Mouse (Mus musculus) T-helper 17 cell (primary cell): ENCODE results near the gene Gm20532.

Experiments
- in situ Hi-C, 2 experiments: fragments of 300-600 bp; cut with MboI, MseI; formaldehyde crosslinking; loops; 1 replicate in 1 of 2; 2 replicates in 1 of 2; pipeline ENCODE4 v1.15.1; 2025; ENCODE audit warnings: high pct_unique_total_duplicates in 2 of 2

Gene Gm20532

DNA sequence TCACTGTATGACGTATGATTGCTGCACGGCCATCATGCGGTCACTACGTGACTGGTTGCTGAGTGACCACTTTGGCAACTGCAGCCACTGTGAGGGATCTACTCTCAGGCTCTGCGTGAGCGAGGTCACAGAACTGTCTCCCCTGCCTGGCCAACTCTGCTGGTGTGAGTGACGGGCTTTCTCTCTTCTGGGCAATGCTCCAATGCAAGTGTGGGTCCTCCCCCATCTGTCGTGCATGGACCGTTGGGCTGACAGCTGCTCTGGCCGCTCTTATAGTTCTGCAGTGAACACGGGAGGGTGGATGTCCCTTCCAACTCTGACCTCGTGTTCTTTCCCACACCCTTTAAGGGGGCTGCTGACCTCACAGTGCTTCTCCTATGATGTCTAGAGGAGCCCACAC lies 13.0 kb upstream of the Gm20532 start:
- in situ Hi-C loops: no loop called here

DNA sequence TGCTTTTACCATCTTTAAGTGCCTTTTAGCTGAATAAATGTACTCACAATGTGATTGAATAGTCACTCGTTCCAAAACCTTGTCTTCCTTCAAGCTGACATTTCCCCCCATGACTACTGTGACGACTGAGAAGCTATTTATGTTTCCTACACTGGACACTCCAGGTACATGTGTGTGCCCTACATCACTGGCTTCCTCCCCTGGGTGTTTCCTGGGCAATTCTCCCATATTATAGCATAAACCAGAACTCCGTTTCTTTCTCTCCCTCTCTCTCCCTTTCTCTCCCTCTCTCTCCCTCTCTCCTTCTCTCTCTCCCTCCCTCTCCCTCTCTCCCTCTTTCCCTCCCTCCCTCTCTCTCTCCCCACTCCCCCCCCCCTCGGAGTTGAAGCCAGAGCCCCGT lies 12.6 kb upstream of the Gm20532 start:
- in situ Hi-C loops: no loop called here

DNA sequence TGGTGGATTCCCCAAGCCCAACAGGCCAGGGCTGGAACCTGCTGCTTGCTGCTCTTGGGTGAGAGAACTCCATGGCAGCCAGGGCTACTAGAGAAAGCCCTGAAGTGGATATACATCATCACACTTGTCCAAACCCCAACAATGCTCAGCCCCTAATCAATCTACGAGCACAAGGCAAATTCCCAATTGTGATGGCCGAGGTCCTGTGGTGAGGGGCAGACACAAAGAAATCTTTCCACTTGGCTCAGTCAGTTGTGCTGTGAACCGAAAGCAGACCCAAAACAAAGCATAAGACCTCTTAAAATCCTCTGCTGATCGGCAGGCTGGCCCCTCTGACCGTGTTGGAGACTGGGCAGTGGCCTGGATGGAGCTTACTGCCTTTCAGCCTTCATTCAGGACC lies 11.6 kb upstream of the Gm20532 start:
- in situ Hi-C loops: no loop called here

DNA sequence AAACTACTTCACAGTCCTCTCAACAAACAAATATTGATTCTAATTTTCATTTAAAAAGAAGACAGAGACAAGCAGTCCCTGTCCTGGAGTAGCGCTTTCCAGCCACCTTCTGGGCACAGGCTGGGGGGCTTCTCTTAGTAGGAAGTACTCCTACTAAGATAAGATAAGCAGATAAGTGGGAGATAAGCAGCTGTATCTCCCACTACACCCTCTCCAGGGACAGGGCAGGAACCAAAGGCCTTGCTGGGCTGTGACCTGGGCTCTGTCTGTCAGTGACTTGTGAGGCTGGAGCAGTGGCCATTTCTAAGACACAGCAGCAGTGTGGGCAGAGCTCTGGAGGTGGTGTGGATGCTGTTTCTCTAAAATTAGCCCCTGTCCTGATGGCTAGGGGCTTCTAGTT lies 11.1 kb upstream of the Gm20532 start:
- in situ Hi-C loops: no loop called here

DNA sequence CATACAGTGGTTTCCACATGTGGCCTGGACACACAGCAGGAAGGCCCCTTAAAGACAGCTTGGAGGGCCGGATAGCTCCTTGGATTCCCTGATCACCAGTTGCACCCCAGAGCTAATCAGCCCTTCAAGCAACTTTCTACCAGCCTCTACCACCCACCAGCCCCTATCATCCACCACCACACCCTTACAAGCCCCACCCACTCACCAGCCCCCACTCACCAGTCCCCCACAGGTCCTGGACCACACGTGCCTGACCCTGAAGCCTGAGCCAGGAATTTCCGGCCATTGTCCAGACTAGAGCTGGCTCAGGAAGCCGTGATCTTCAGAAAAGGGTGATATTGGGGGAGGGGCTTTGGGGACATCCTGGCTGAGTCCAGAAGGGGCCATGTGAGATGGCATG lies 10.6 kb upstream of the Gm20532 start:
- in situ Hi-C loops: no loop called here

DNA sequence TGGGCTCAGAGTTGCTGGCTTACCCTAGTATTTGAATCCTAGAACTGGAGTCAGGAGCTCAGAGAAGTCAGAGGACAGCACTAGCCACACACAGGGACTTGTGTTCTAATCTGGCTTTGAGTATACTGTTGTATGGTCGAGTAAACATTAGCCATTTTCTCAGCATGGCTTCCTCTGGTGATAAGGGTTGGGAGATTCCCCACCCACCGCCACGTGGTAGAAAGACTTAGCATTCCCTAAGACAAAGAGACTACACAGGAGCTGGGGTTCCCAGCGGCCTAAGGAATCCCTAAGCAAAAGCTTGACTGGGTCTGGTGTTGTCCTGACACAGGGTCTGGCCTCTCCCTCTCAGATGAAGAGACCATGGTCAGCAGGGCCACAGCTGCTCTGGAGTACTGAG lies 10.0 kb upstream of the Gm20532 start:
- in situ Hi-C loops: no loop called here

DNA sequence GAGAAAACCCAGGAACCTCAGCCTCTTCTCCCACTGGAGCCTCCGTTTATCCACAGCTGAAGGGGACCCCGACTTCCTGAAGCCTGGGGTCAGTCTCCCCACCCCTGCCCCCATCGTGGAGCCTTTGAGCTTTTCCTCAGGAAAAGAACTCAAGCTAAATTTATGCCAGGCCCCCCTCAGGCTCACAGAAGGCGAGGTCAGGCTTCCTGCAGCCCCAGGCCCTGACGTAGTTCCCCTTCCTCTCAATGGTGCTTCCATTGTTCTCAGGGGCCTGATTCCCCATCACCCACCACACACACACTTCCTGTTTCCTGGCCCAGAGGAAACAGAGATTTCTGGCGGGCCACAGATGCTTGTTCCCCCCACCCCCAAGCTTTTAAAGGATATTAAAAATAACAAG lies 8.1 kb upstream of the Gm20532 start:
- in situ Hi-C loops: no loop called here

DNA sequence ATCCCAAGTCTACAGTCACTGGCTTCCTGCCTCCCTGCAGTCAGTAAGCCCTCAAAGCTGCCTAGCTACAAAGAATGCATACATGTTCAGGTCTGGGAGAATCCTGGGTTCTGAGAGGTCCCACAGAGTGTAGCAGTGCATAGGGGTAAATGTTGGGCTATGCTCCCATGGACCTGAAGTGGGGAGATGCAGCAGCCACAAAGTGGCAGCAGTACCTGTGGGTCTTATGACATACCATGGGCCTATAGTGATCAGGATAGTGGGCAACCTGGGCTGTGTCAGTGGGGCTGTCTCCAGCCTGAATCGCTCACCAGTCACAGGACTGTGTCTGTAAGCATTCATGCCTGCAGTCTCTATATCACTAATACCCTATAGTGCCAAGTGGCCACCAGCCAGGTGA lies 6.7 kb upstream of the Gm20532 start, which contains the start of gene Egfl7:
Egfl7 (plus strand) TSS at position 301 of the 400 bp plus-strand sequence.
- in situ Hi-C loops: no loop called here

DNA sequence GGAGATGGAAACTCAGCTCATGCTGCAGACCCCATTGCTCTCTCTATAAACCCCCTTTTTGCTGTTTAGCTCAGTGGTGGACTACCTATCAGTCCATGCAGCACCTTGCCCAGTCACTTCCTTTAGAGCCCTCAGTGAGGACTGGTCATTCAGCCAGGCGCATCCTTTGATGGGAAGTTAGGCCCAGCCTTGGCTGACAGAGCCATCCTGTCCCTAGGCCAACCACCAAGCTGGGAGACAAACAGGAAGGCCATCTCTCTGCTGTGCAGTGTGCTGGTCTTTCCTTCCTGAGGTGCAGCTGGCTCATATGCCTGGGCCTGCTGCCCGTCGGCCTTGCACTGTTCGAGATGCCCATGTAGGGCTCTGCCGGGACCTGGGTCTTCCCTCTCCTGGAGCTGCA lies 5.7 kb upstream of the Gm20532 start:
- in situ Hi-C loops: no loop called here

DNA sequence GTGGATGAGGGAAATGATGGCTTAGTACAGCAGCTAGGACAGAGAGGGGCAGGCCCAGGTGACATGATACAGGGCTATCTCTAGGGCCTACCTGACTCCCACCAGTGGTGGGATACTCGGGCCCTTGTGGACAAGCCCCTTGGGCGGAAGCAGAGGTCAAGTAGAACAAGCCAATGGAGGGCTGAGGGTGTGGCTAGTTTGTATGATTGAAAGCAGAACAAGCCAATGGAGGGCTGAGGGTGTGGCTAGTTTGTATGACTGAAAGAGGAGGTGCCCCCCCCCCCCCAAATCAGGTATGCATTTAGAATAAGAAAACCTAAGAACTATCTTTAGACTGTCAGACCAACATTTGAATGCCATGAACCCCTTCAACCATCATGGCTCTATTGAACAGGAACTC lies 4.2 kb upstream of the Gm20532 start:
- in situ Hi-C loops: no loop called here

DNA sequence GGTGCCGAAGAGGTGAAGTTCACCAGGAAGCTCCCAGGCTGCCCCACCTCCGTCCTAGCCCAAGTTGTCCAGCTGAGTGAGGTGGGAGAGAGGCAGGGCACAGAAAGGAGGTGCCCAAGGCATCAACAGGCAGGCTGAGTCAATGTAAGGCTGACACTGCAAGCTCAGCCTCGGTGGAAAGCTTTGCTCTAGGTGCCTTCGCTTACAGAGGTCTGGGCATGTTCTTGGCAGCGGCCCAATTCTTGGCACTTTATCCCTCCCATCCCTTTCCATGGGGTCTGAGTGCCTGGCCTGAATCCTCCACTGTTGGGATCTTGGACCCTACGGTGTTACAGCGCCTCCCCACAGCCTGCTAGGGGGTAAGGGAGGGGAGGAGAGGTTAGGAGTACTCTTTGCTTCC lies 3.7 kb upstream of the Gm20532 start:
- in situ Hi-C loops: no loop called here

DNA sequence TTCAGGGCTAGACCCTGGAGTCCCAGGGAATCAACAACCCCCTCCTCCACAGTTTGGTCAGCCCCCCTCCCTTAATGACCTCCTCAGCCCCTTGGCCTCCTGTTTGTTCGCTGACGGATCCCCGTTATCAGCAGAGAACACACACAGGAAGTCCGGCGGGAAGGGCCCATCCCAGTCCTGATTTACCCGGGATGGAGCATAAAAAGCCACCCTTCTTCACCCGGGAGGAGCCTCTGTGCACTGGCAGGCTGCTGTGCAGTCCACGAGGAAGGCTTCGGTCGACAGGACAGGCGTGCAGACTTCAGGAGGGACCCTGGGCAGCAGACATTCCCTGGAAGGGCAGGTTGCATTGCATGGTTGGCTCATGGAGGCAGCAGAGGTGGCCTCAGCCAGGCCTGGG lies 2.8 kb upstream of the Gm20532 start:
- in situ Hi-C loops: no loop called here

DNA sequence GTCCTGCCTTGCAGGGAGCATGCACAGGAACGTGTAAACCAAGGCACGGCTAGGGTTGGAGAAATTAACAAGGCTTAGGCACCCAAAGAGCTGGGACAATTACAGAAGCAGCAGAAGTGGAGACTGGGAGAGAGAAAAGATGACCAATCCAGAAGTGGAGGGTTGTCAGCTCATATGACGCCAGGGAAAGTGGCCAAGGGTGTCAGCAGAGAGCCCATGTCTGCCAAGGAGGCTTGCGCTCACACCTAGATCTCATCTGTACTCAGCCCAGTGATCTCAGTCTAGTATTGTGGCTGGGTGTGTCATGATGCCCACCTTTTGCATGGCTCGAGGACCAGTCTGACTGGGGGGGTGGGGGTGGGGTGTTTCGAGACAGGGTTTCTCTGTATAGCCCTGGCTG lies 726 bp upstream of the Gm20532 start:
- in situ Hi-C loops: no loop called here

DNA sequence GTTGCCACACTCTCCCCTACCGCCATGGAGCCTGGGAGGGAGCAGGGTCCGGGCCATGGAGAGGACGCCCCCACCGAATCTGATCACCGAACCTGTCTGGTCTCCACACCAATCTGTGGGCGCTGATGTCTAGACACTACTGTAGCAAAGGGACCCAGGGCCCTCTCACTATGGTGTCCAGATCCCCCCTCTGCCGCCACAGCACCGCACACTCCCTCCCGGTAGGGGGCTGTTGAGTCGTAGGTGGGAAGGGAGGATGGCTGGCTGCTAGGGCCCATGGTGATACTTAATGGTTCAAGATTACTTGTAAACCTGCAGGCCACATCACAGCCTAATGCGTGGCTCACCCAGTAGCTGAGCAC lies 586 bp downstream of the Gm20532 start:
- in situ Hi-C loops: no loop called here

DNA sequence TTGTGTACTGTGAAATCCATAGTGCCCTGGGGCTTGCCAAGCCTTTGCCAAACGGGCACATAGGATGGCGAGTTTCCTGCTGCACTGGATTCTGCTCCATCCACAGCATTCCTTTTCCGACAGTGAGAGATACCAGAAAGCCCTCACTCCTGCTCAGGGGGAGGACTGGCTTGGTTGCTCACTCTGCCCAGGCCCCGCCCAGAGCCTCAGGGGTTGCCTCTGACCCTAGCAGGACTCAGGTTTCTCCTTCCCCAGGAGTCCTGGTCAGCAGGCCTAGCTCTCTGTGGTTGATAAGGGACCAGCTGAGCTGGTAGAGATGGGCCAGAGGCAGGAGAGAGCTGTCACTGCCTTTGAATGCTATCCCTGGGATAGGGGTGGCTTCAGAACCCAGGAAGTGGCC lies 2.1 kb downstream of the Gm20532 start:
- in situ Hi-C loops: no loop called here

DNA sequence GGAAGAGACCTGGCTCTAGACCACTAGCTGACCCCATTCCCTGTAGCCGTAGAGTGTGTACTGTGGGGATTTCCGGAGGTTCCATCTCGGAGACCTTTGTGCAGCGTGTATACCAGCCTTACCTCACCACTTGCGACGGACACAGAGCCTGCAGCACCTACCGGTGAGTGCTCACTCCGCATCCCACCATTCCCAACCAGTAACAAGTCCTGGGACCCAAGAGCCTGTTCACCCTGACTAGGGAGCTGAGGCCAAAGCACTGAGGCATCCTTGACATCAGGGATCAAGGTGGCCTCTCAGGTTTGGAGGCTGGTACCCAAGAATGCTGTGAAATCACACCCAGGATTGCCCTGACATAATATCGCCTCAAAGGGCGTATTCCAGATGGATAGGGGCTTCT lies 2.8 kb downstream of the Gm20532 start:
- in situ Hi-C loops: no loop called here

DNA sequence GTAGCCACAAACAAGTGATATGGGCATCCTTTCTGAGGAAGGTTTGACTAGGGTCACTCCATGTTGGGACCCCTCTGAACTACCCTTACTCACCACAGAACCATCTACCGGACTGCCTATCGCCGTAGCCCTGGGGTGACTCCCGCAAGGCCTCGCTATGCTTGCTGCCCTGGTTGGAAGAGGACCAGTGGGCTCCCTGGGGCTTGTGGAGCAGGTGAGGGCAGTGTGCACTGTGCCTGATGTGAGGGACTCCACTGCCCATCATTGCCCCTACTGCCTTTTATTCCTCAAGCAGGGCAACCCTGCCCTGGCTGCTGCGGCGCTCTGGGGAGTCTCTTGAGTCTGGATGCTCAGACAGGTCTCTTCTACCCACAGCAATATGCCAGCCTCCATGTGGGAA lies 3.8 kb downstream of the Gm20532 start:
- in situ Hi-C loops: no loop called here

DNA sequence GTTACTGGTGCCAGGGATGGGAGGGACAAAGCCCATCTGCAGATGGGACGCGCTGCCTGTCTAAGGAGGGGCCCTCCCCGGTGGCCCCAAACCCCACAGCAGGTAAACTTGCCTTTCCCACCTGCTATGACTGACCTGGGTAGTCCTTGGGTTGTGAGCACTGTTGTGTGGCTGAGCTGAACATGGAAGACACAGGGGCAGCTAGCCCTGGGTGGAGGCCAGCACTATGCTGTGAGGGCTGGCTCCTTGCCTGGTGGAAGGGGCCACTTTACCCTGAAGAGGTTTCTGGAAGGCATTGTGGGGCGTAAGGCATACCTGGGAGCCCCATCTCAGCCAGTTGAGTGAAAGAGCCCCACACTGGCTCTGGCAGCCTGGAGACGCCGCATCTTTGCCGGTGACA lies 4.5 kb downstream of the Gm20532 start:
- in situ Hi-C loops: no loop called here

DNA sequence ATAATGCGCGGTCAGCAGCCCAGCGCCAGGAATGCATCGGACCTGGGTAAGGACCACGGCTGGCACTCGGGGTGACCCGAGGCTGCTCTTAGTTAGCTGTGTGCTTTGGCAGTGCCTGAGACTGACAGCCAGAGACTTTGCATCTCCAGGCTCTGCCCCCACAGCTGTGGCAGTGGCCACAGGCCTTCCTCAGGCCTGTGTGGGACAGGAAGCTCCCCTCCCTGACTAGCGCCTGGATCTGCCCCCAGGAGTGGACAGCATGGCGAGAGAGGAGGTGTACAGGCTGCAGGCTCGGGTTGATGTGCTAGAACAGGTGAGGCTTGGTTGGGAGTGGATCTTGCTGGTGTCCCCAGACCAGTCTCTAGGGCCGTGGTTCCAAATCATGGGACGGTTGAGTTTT lies 5.0 kb downstream of the Gm20532 start:
- in situ Hi-C loops: no loop called here

DNA sequence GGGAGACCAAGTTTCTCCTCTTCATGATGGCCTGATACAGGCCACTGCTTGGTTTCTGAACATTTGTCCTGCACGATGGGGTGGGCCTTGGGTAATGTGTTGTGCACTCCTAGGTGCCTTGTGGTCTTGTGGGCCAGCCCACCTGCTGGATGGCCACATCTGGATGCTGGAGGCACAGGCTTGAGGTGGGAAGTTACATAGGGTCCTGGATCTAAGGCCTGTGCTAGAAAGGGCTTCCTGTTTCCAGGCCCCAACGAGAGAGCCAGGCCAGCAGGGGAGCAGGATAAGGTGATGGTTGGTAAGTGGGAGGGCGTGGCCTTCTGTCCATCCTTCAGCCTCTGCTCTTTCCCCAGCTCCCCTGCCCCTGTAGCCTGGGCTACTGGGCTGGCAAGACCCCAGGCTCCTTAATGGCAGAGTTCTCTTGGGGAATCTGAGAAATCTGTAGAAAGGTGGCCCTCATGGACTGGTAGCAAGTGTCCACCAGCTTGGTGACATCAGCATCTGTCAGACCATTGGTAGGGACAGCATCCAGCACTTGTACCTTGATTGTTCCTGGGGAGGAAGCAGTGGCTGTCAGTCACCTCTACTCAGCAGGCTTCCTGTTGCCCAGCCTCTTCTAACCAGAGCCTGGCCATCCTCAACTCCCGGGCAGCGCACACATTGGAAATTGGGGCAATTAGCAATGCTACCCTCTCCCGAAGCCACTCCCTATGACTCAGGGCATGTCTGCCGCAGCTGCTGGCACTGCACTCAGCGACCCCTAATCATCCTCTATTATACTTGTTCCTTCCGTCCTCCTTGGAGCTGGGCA lies 7.0 kb downstream of the Gm20532 start:
- in situ Hi-C loops: no loop called here

DNA sequence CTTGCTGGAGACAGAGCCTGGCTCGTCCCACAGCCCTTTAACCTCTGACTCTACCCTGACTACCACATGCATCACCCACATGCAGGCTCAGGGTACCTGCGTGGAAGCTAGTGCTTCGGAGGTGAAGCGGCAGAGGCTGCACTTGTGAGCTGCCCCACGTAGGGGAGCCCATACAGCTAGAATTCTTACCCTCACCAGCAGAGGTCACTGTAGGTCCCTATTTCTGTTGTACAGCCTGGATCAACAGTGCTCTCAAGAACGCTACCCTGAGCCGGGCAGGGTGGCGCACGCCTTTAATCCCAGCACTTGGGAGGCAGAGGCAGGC lies 7.5 kb downstream of the Gm20532 start:
- in situ Hi-C loops: no loop called here

DNA sequence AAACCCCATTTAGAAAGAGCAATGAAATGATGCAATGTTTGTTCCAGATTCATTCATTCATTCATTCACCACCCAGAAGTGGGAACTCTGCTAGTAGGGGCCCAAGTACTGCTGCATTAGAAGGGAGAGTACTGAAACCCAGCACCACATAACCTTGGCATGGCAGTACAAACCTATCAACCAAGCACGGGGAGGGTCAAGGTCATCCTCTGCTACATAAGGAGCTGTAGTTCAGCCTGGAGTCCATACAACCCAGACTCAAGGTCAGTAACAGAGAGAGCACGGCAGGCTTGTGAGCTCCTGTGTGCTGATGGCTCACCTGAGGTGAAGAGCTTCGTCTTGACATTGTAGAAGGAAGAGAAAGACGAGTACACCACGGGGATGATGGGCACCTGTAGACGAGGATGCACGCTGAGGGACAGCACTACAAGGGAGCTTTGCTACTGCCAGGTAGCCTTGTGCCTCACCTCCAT lies 8.1 kb downstream of the Gm20532 start:
- in situ Hi-C loops: no loop called here

DNA sequence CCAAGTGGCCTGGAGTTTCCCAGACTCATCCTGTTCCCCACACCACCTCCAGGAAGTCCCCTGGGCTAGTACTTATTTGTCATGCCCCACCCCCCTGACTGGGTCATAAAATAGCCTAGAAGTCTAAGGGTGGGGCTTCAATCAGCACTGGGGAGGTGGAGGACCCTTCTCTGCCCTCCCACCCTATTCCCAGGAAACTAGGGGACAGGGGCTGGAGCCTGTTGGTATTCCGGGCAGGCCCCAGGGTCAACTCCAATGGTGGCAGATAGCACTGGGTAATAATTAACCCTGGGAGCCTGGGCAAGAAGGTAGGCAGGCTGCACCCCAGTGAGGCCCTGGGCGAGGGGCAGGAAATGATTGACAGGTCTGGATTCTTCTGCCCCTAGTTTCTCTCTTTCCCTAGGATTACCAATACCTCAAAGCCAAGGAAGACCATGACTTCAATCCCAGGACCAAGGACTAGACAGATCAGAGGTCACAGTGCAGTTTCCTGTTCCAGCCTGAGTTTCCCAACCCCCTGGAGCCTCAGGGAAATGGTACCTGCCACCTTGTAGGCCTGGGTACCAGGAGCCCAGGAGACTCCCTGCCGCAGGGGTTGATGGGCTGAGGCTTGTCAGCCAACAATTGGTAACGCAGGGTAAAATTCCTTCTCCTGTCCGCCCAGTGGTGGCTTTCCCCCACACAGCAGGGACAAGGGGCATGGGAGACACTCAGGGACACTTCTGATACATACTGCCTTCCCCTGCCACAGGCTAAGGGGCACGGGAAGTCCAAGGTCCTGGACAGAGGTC lies 8.7 kb downstream of the Gm20532 start:
- in situ Hi-C loops: no loop called here
